Mouse (Mus musculus): ENCODE data around the gene Dlgap4. TPM values are rescaled to one million over a fixed set of nuclear protein-coding genes. Genes with fewer than 3 reads are reported as not detected.

Dlgap4 gene
- total and polyA plus RNA-seq, 3 experiments = 10.4 to 39.6 TPM; not detected in 1

DNA sequence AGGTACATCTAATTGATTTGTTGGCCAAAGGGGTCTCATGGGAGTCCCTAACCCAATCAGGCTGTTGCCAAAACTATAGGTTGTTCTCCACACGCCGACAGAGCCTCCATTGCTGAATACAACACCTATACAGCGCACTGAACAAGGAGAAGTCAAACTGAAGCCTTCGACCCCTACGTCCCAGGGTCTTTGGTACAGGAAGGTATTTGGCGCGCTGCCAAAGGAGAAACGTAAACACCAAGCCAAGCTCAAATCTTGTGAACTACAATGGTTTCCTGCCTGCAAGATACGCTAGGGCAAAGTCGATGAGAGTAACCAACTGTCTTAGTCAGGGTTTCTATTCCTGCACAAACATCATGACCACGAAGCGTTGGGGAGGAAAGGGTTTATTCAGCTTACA is 155.8 kb downstream of the Dlgap4 start:
- Histone ChIP-seq H3K27ac (ENCODE audit: control insufficient read depth, low read depth, low read length) (no peak overlapping the region), H3K4me1 (ENCODE audit: control insufficient read depth in 1 of 2, insufficient read depth in 2 of 2, low read length in 2 of 2) (peaks cover 11 to 26% of the 10 kb centered on the region in 2 experiments), H3K27me3 (ENCODE audit: control insufficient read depth in 1 of 2, insufficient read depth in 2 of 2, low read length in 2 of 2) (no peaks in the 10 kb centered on the region), H3K4me3 (ENCODE audit: control insufficient read depth in 1 of 2, insufficient read depth in 1 of 2, low read depth in 2 of 2, low read length in 2 of 2) (no peak overlapping the region), H3K9ac (ENCODE audit: control insufficient read depth, low read depth, low read length, poor library complexity, severe bottlenecking) (no peak overlapping the region), H3K79me2 (ENCODE audit: control insufficient read depth, insufficient read depth, low read length, poor library complexity) (no peaks in the 10 kb centered on the region), H3K36me3 (ENCODE audit: control insufficient read depth in 1 of 2, insufficient read depth in 2 of 2, low read length in 2 of 2) (peaks cover 0 to 8% of the 10 kb centered on the region in 2 experiments; a peak in 2 of 4 replicates), H3K9me3 (replicated peaks; ENCODE audit: insufficient read depth, low read length) (no peaks in the 10 kb centered on the region)
- DNase-seq (ENCODE audit: low read depth, low spot score) = no peak
- no peak for TF ChIP-seq E2F4 (IDR thresholded peaks at IDR 0.05; ENCODE audit: borderline replicate concordance, low read depth, low read length)
- no peak for TF ChIP-seq USF1 (IDR thresholded peaks at IDR 0.05; ENCODE audit: low read depth, low read length)
- no peak for TF ChIP-seq CTCF (IDR thresholded peaks at IDR 0.05 in 2 of 3, conservative IDR thresholded peaks at IDR 0.05 in 1 of 3; ENCODE audit: control insufficient read depth in 1 of 3, insufficient read depth in 1 of 3, low read depth in 2 of 3, low read length in 3 of 3, poor library complexity in 1 of 3, severe bottlenecking in 1 of 3)
- TF ChIP-seq TAL1 (IDR thresholded peaks at IDR 0.05; ENCODE audit: low read length) = no peak
- TF ChIP-seq ETS1 (IDR thresholded peaks at IDR 0.05; ENCODE audit: low read depth, low read length) = no peak
- TF ChIP-seq POLR2A (IDR thresholded peaks at IDR 0.05; ENCODE audit: control insufficient read depth in 1 of 2, insufficient read depth in 1 of 2, low read depth in 1 of 2, low read length in 2 of 2, poor library complexity in 1 of 2) = no peak
- TF ChIP-seq MYC (IDR thresholded peaks at IDR 0.05; ENCODE audit: low read depth, low read length) = no peak
- no peak for TF ChIP-seq BHLHE40 (IDR thresholded peaks at IDR 0.05; ENCODE audit: borderline replicate concordance, low read depth, low read length)
- no peak for TF ChIP-seq MXI1 (IDR thresholded peaks at IDR 0.05; ENCODE audit: low read depth, low read length)
- no peak for TF ChIP-seq ZNF384 (IDR thresholded peaks at IDR 0.05; ENCODE audit: low read depth, low read length)
- TF ChIP-seq USF2 (IDR thresholded peaks at IDR 0.05; ENCODE audit: borderline replicate concordance in 1 of 2, insufficient read depth in 1 of 2, low read depth in 1 of 2, low read length in 2 of 2) = no peak
- TF ChIP-seq GATA1 (IDR thresholded peaks at IDR 0.05; ENCODE audit: low read depth, low read length) = no peak
- TF ChIP-seq ZKSCAN1 (IDR thresholded peaks at IDR 0.05; ENCODE audit: low read depth, low read length) = no peak
- no peak for TF ChIP-seq SIN3A (IDR thresholded peaks at IDR 0.05; ENCODE audit: low read length)
- TF ChIP-seq GABPA (IDR thresholded peaks at IDR 0.05; ENCODE audit: low read depth, low read length) = no peak

- Histone ChIP-seq H3K4me3 (ENCODE audit: control insufficient read depth in 1 of 2, insufficient read depth in 1 of 2, low read depth in 2 of 2, low read length in 2 of 2) (no peak overlapping the region), H3K9me3 (replicated peaks; ENCODE audit: insufficient read depth, low read length) (no peaks in the 10 kb centered on the region)
These were observed 160.0 kb downstream of the Dlgap4 start for GRCm38 (mm10) chr2:156773470-156773869.

More at GRCm38 (mm10) chr2:156773470-156773869, 160.0 kb downstream of the Dlgap4 start:
- H3K27ac ChIP-seq (ENCODE audit: control insufficient read depth, low read depth, low read length) = no peak overlapping the region
- H3K27me3 ChIP-seq (ENCODE audit: control insufficient read depth in 1 of 2, insufficient read depth in 2 of 2, low read length in 2 of 2) = no peaks in the 10 kb centered on the region
- H3K9ac ChIP-seq (ENCODE audit: control insufficient read depth, low read depth, low read length, poor library complexity, severe bottlenecking) = no peak overlapping the region
- TF ChIP-seq USF2 (IDR thresholded peaks at IDR 0.05; ENCODE audit: borderline replicate concordance in 1 of 2, insufficient read depth in 1 of 2, low read depth in 1 of 2, low read length in 2 of 2) = no peak
- no peak for TF ChIP-seq TCF12 (IDR thresholded peaks at IDR 0.05; ENCODE audit: low read depth, low read length)
- no peak for TF ChIP-seq MXI1 (IDR thresholded peaks at IDR 0.05; ENCODE audit: low read depth, low read length)
- TF ChIP-seq MAFK (IDR thresholded peaks at IDR 0.05; ENCODE audit: borderline replicate concordance, low read depth, low read length) = no peak
- TF ChIP-seq UBTF (IDR thresholded peaks at IDR 0.05; ENCODE audit: borderline replicate concordance, insufficient read depth, low read depth, low read length) = no peak
- no peak for TF ChIP-seq POLR2AphosphoS2 (IDR thresholded peaks at IDR 0.05; ENCODE audit: low read length)
- TF ChIP-seq HCFC1 (IDR thresholded peaks at IDR 0.05; ENCODE audit: low read depth, low read length) = no peak
- no peak for TF ChIP-seq NRF1 (IDR thresholded peaks at IDR 0.05; ENCODE audit: insufficient read depth, low read depth, low read length, poor library complexity, severe bottlenecking)
- TF ChIP-seq CHD1 (IDR thresholded peaks at IDR 0.05; ENCODE audit: low read depth, low read length) = no peak
- TF ChIP-seq POLR2A (IDR thresholded peaks at IDR 0.05; ENCODE audit: control insufficient read depth in 1 of 2, insufficient read depth in 1 of 2, low read depth in 1 of 2, low read length in 2 of 2, poor library complexity in 1 of 2) = no peak
- TF ChIP-seq KAT2A (conservative IDR thresholded peaks at IDR 0.05; ENCODE audit: low read depth, low read length) = no peak
- DNase-seq (ENCODE audit: low read depth, low spot score) = no peak
- no peaks in the 10 kb centered on the region for H3K79me2 ChIP-seq (ENCODE audit: control insufficient read depth, insufficient read depth, low read length, poor library complexity)
- H3K4me1 ChIP-seq (ENCODE audit: control insufficient read depth in 1 of 2, insufficient read depth in 2 of 2, low read length in 2 of 2) = peaks cover 0 to 9% of the 10 kb centered on the region in 2 experiments; a peak in 3 of 4 replicates
- peaks cover 0 to 4% of the 10 kb centered on the region in 2 experiments; a peak in 2 of 4 replicates for H3K36me3 ChIP-seq (ENCODE audit: control insufficient read depth in 1 of 2, insufficient read depth in 2 of 2, low read length in 2 of 2)
